Mouse (Mus musculus) limb, embryonic 14.5 days (tissue): ENCODE data around the gene Wnt10b. TPM values are rescaled to one million over a fixed set of nuclear protein-coding genes. Genes with fewer than 3 reads are reported as not detected.
"Not testable (repeated sequence)": the region's sequence is repeated elsewhere in the genome, so short reads cannot be mapped to it uniquely, and the experiment has no call there.

ENCODE experiments used
- ATAC-seq: fragments of 200-750 bp; cut with Nextera tagmentation; 2 replicates; pipeline ENCODE4 v1.8.0; 2017; ENCODE audit warnings: low read depth, moderate number of reproducible peaks, moderate TSS enrichment; ENCODE audit not compliant: low FRiP score
- DNase-seq: peaks from one replicate; pipeline ENCODE4 v3.0.0-alpha.2; 2015; ENCODE audit warnings: low spot score
- H3K27ac ChIP-seq: fragments of 300-500 bp; sonication (generic); replicated peaks from 2 replicates; pipeline ENCODE4 v1.5.1; 2014; ENCODE audit warnings: low read depth, mild to moderate bottlenecking, low read length, moderate library complexity, mixed read lengths
- H3K27me3 ChIP-seq: fragments of 300-500 bp; sonication (generic); 2 replicates; pipeline ENCODE4 v1.6.1; 2014; ENCODE audit warnings: low read length, mixed read lengths; ENCODE audit not compliant: control insufficient read depth, insufficient read depth
- H3K36me3 ChIP-seq: fragments of 300-500 bp; sonication (generic); 2 replicates; pipeline ENCODE4 v1.6.1; 2014; ENCODE audit warnings: mild to moderate bottlenecking, low read length, moderate library complexity, mixed read lengths; ENCODE audit not compliant: control insufficient read depth, insufficient read depth
- H3K4me1 ChIP-seq: fragments of 300-500 bp; sonication (generic); 2 replicates; pipeline ENCODE4 v1.6.1; 2014; ENCODE audit warnings: antibody characterized with exemption, low read length, mixed read lengths; ENCODE audit not compliant: control insufficient read depth, insufficient read depth
- H3K4me2 ChIP-seq: fragments of 300-500 bp; sonication (generic); replicated peaks from 2 replicates; pipeline ENCODE4 v1.6.1; 2014; ENCODE audit warnings: low read depth, mild to moderate bottlenecking, low read length, moderate library complexity; ENCODE audit not compliant: severe bottlenecking
- H3K4me3 ChIP-seq: fragments of 300-500 bp; sonication (generic); replicated peaks from 2 replicates; pipeline ENCODE4 v1.5.1; 2014; ENCODE audit warnings: low read length
- H3K9ac ChIP-seq: fragments of 300-500 bp; sonication (generic); 2 replicates; pipeline ENCODE4 v1.6.1; 2014; ENCODE audit warnings: mild to moderate bottlenecking, low read depth, low read length, moderate library complexity; ENCODE audit not compliant: severe bottlenecking
- H3K9me3 ChIP-seq: fragments of 300-500 bp; sonication (generic); 2 replicates; pipeline ENCODE4 v1.6.1; 2016; ENCODE audit warnings: low read length; ENCODE audit not compliant: control insufficient read depth
- POLR2A ChIP-seq: fragments of 200-500 bp; IDR thresholded peaks from 2 replicates; pipeline ENCODE4 v1.8.0; 2012; ENCODE audit warnings: inconsistent platforms, mild to moderate bottlenecking, moderate library complexity, borderline replicate concordance; ENCODE audit not compliant: insufficient read depth, insufficient read length; ENCODE audit errors: extremely low read depth
- WGBS: fragments of 180-500 bp; shearing (Covaris S2); extraction: QIAGEN DNeasy Blood & Tissue Kit; methylation state at CpG from one replicate; pipeline ENCODE4 v1.1.7; 2014; 5-methylcytosine and 5-hydroxymethylcytosine counted together
- polyA plus RNA-seq, 2 experiments: library from polyadenylated mRNA; depleted of rRNA in 1 of 2; stranded (reverse) in 1 of 2; unstranded in 1 of 2; fragments of >200 nt; fragmentation: Nextera tagmentation in 1 of 2; extraction: Ambion mirVana in 1 of 2; gene quantifications; 2 replicates each; pipeline versions ENCODE4 v1.2.1 to v1.2.3; 2012 to 2014

The Wnt10b gene
- polyA plus RNA-seq, 2 experiments = 6.3 to 14.9 TPM

GRCm38 (mm10) chr15:98754125-98754524, 23.8 kb downstream of the Wnt10b start:
- WGBS = 88% methylated on average over 2 of the region's 2 CpGs
- Histone ChIP-seq H3K27me3 (no peaks in the 10 kb centered on the region), H3K9me3 (no peaks in the 10 kb centered on the region), H3K4me1 (no peaks in the 10 kb centered on the region), H3K9ac (no peak overlapping the region), H3K27ac (no peak overlapping the region), H3K4me2 (no peak overlapping the region), H3K36me3 (peaks cover 13% of the 10 kb centered on the region), H3K4me3 (no peak overlapping the region)
- ATAC-seq (no peak), DNase-seq (no peak)
- TF ChIP-seq POLR2A = no peak

- DNase-seq (no peak), ATAC-seq (no peak)
- H3K4me1 ChIP-seq = no peaks in the 10 kb centered on the region
- 71% methylated on average over 8 of the region's 8 CpGs for WGBS
- TF ChIP-seq POLR2A = no peak
- H3K4me2 ChIP-seq = no peak overlapping the region
- H3K27me3 ChIP-seq = no peaks in the 10 kb centered on the region
- no peak overlapping the region for H3K9ac ChIP-seq
- no peak overlapping the region for H3K4me3 ChIP-seq
- no peaks in the 10 kb centered on the region for H3K9me3 ChIP-seq
- H3K27ac ChIP-seq = no peak overlapping the region
- H3K36me3 ChIP-seq = peaks cover 7% of the 10 kb centered on the region
Observed at GRCm38 (mm10) chr15:98753021-98753423, 24.9 kb downstream of the Wnt10b start.

- Histone ChIP-seq H3K36me3 (peaks cover 4% of the 10 kb centered on the region), H3K27me3 (no peaks in the 10 kb centered on the region), H3K4me1 (no peaks in the 10 kb centered on the region), H3K9me3 (no peaks in the 10 kb centered on the region), H3K4me3 (no peak overlapping the region), H3K27ac (no peak overlapping the region), H3K9ac (no peak overlapping the region), H3K4me2 (no peak overlapping the region)
- no peak for DNase-seq
- ATAC-seq = no peak
- 97% methylated on average over 2 of the region's 2 CpGs for WGBS
- no peak for TF ChIP-seq POLR2A
Observed at GRCm38 (mm10) chr15:98749093-98749492, 28.9 kb downstream of the Wnt10b start.

DNA sequence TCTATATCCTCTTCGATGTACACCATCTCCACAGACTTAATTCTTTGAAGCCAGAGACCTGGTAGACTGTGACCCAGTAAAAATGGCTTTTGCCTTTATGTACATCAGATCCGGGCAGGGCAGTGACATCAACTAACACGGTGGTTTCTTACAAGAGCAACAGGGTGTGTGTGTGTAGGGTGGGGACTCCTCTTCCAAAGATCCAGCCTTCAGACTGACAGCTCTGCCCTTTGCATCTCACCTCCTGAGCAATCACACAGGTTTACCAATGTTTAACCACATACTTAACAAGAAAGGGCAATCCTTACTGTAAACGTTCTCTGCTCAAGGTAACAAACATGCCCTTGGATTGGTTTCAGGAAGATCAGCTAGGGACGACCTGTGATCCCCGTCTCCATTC, 30.7 kb downstream of the Wnt10b start:
- 86% methylated on average over 6 of the region's 6 CpGs for WGBS
- no peak overlapping the region for H3K4me3 ChIP-seq
- TF ChIP-seq POLR2A = no peak
- H3K9ac ChIP-seq = no peak overlapping the region
- H3K27me3 ChIP-seq = no peaks in the 10 kb centered on the region
- DNase-seq (no peak), ATAC-seq (no peak)
- no peaks in the 10 kb centered on the region for H3K9me3 ChIP-seq
- no peaks in the 10 kb centered on the region for H3K4me1 ChIP-seq
- H3K36me3 ChIP-seq = peaks cover 8% of the 10 kb centered on the region
- H3K4me2 ChIP-seq = no peak overlapping the region
- no peak overlapping the region for H3K27ac ChIP-seq

- DNase-seq (no peak), ATAC-seq (no peak)
- Histone ChIP-seq H3K4me3 (no peak overlapping the region), H3K4me2 (no peak overlapping the region), H3K9me3 (no peaks in the 10 kb centered on the region), H3K4me1 (no peaks in the 10 kb centered on the region), H3K27ac (no peak overlapping the region), H3K27me3 (no peaks in the 10 kb centered on the region), H3K9ac (no peak overlapping the region), H3K36me3 (peaks cover 16% of the 10 kb centered on the region)
- WGBS = 81% methylated on average over 10 of the region's 10 CpGs
- no peak for TF ChIP-seq POLR2A
Observed at GRCm38 (mm10) chr15:98746344-98746965, 31.5 kb downstream of the Wnt10b start.

- H3K4me2 ChIP-seq, H3K4me1 ChIP-seq, H3K27ac ChIP-seq, H3K4me3 ChIP-seq, H3K9ac ChIP-seq, ATAC-seq, H3K27me3 ChIP-seq, H3K9me3 ChIP-seq, DNase-seq: not testable (repeated sequence)
- peaks cover 38% of the 10 kb centered on the region for H3K36me3 ChIP-seq
- WGBS = 80% methylated on average over 3 of the region's 3 CpGs
Observed at GRCm38 (mm10) chr15:98743863-98744262, 34.1 kb downstream of the Wnt10b start.
